Mouse (Mus musculus) lung, adult 18-20 months (tissue): ENCODE measurements around the gene Cavin2.

Experiments
- DNase-seq, 2 experiments: peaks; one replicate each; pipeline ENCODE4 v3.0.0; 2022; ENCODE audit warnings: mixed read lengths in 2 of 2

Cavin2 gene

GRCm38 (mm10) chr1:51315476-51315875 is 26.6 kb downstream of the Cavin2 start:
- DNase-seq, result no peak

GRCm38 (mm10) chr1:51323506-51323905 is 34.6 kb downstream of the Cavin2 start:
- DNase-seq, result no peak

DNA sequence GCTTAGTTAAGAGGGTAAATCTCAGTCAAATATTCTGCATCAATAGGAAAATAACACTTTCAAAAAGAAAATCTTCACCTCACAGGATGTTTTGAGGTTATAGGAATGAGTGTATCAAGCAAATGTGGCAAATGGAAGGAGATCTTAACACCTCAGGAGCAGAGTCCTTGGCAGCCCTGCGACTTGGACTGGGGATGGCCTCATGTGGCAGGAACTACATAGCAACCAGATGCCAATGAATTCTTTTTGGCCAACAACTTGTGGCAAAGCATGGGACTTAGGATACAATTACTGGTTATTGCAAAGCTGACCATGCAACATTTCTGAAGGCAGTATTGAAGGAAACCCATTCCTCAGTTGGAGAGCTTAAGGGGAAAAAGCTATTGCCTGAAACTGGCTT is 39.6 kb downstream of the Cavin2 start:
- no peak for DNase-seq

- DNase-seq, result peak in 1 of 2 experiments; percentile 6
Observed at GRCm38 (mm10) chr1:51332986-51333385, 44.1 kb downstream of the Cavin2 start.

DNA sequence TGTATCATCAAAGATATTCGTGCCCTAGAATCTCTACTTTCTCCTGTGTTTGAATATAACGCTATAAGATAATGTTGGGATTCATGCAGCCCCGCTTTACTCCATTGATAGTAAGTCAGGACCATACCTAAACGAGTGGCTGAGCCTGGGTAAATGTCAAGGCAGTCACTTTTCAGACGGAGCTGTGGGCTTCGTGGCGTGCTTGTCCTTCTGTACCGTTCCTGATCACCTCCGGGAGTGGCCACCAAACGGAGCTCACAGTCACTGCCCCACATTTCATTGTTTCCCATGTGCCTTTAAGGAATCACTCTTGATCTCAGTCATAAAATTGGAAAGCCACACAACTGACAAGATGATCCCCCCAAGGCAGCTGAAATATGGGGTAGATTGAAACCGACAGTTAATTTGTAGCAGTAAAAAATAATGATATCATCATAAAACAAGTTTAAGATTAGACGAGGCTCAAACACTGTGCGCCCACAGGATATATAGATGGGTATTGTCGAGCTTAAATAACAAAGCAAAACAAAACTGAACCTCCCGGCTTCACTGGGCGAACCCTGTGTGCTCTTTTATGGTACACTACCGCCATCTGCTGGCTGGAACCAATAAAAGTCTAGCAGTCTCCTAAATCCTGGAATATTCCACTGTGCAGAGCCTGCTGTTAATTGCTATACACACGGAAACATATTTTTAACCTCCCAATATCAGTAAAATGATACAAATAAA is 44.8 kb downstream of the Cavin2 start:
- DNase-seq, result peak; percentile 76 to 82

DNA sequence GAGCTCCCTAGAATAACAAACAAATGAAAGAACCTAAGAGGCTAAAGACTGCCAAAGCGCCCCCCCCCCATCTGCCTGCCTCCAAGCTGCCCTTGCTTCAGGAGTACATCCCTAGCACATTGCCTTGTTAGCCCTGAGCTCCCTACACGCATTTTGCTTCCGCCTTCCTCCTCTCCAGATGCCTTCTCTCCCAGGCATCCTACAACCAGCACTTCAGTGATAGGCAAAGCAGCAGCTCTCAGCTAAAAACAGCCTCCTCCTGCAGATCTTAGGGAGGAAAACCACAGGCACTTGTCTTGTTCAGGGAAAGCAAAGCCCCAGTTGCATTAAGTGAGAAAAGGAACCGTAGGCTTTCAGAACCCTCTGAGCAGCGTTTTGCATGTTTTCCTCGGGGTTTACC is 45.4 kb downstream of the Cavin2 start:
- no peak for DNase-seq

DNA sequence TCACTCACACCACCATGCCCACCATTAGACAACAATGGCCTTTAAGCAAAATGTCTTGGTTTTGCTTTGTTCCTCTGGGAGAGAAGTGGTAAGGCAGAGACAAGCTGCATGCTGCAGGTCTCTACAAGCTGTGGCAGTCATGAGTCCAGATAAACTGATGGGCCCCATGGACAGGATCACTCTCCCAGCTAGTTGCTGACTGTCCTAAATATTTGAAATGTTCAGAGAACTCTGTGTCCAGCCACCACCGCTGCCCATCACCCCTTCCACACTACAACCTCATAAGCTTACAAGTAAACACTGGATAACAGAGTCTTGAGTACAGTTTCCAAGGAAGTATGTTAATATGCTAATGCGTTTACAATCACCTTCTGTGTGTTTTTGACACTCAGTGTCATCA is 46.2 kb downstream of the Cavin2 start:
- no peak for DNase-seq

GRCm38 (mm10) chr1:51344160-51344559 is 55.2 kb downstream of the Cavin2 start:
- DNase-seq, result no peak

- DNase-seq, result no peak
Observed at GRCm38 (mm10) chr1:51347596-51347995, 58.7 kb downstream of the Cavin2 start.

DNA sequence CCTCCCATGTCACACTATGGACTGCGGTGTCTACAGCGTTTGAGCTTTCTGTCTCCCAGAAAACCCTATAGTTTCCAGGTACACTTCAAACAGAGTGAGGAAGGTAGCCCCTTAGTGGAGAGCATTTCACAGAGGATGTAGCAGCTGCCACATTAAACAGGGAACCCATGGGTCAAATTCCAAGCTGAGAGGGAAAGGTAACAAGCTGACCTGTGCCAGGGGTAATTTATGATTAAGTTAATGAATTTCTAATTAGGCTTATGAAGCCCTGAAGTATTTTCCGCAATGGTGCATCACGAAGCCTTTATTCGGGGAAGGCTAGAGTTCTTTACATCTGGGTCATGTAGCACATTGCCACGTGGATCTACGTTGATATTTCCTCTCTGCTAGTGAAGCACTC is 59.7 kb downstream of the Cavin2 start:
- no peak for DNase-seq

DNA sequence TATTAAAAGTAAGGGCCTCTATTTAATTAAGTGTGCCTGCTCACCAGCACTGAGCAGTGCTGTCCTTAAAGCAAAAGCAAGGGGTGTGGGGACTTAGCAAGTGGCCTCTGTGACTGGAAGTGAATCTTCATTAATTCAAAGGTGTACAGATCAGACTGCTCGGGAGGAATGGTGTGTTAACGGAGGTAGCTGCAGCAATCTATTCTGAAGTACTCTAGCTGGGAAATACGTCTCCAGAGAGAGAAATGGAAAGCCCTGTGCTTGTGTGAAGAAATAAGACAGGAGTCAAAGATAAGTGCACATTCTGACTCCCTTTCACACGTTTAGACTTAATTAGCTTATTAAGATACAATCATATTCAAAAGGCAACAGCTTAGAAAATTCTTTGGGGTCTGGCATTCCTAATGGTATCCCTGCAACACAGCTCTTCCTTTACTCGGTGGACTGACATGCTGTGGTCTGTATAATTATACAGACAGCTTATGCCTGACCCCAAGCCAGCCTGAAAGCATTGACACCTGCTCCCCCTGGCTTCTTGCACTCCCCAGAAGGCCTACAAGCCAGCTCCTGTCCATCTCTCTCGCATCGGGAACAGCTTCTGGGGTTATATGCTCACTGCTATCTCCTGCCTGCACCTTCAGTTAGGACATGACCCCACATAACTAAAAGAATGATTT is 60.5 kb downstream of the Cavin2 start:
- no peak for DNase-seq
